Mouse (Mus musculus) cerebellum, adult 2 months (tissue): ENCODE results near the gene Gpank1.

Experiments
- CTCF ChIP-seq: fragments of 200-500 bp; IDR thresholded peaks from 2 replicates; pipeline ENCODE4 v1.5.1; 2011; ENCODE audit warnings: low read depth, mild to moderate bottlenecking, control low read depth, low read length, moderate library complexity, borderline replicate concordance; ENCODE audit not compliant: insufficient read depth
- POLR2A ChIP-seq: fragments of 200-500 bp; IDR thresholded peaks from 2 replicates; pipeline ENCODE4 v1.6.1; 2011; ENCODE audit warnings: low read length, control low read depth, borderline replicate concordance; ENCODE audit not compliant: insufficient read depth

DNA sequence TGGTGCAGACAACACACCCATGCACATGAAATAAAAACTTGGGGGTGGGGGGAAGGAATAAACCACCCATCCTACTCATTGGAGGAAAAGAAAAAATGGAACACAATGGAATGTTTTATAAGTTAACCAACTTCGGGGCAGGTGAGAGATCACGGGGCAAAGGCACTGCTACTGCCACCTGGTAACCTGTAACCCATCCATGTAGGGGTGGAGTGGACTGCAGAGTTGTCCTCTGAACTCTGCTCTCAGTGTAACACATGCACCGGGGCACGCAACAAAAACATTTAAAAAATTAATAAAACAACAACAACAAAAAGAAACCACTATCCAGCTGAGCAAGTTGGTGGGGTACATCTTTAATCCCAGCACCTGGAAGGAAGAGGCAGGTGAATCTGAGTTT, 30.9 kb downstream of the Gpank1 start:
- TF ChIP-seq CTCF (no peak), POLR2A (no peak)
